Comparison of ENCODE assay signal across 7 mouse cellular contexts in genomic region chr15:99701999-99702900, GRCm38 (mm10). TPM values are rescaled to one million over a fixed set of nuclear protein-coding genes. Genes with fewer than 3 reads are reported as not detected.
DNase-seq lines count a peak whose midpoint lies in the region; ATAC-seq lines count a peak whose summit lies in the region.

Gene Smarcd1 (plus strand): TSS chr15:99702129.

- peak within 1 kb of the TSS; percentile 100 for H3K27ac ChIP-seq in embryonic facial prominence, embryonic 10.5 days (replicated peaks)
- H3K27ac ChIP-seq in limb, embryonic 10.5 days = peak within 1 kb of the TSS; percentile 99
- H3K27ac ChIP-seq in midbrain, embryonic 13.5 days = peak within 1 kb of the TSS; percentile 97

- under 1% methylated on average over 71 of the region's 71 CpGs for WGBS in embryonic facial prominence, embryonic 10.5 days
- under 1% methylated on average over 71 of the region's 71 CpGs for WGBS in limb, embryonic 10.5 days
- WGBS in midbrain, embryonic 13.5 days = 1% methylated on average over 52 of the region's 71 CpGs

- peak within 1 kb of the TSS; percentile 93 for H3K4me3 ChIP-seq in embryonic facial prominence, embryonic 10.5 days
- peak within 1 kb of the TSS; percentile 83 for H3K4me3 ChIP-seq in limb, embryonic 10.5 days
- peak within 1 kb of the TSS; percentile 85 for H3K4me3 ChIP-seq in midbrain, embryonic 13.5 days (replicated peaks)

- peak within 1 kb of the TSS; percentile 94 for H3K4me2 ChIP-seq in midbrain, embryonic 13.5 days (replicated peaks)

- peaks cover 39% of the 10 kb centered on the region for H3K36me3 ChIP-seq in embryonic facial prominence, embryonic 10.5 days (replicated peaks)
- peaks cover 40% of the 10 kb centered on the region for H3K36me3 ChIP-seq in limb, embryonic 10.5 days
- H3K36me3 ChIP-seq in midbrain, embryonic 13.5 days = peaks cover 56% of the 10 kb centered on the region

- H3K9me3 ChIP-seq in embryonic facial prominence, embryonic 10.5 days = no peaks in the 10 kb centered on the region
- no peaks in the 10 kb centered on the region for H3K9me3 ChIP-seq in limb, embryonic 10.5 days (replicated peaks)
- no peaks in the 10 kb centered on the region for H3K9me3 ChIP-seq in midbrain, embryonic 13.5 days

- peaks cover 48% of the 10 kb centered on the region for H3K4me1 ChIP-seq in embryonic facial prominence, embryonic 10.5 days
- peaks cover 33% of the 10 kb centered on the region for H3K4me1 ChIP-seq in limb, embryonic 10.5 days
- H3K4me1 ChIP-seq in midbrain, embryonic 13.5 days (replicated peaks) = peaks cover 32% of the 10 kb centered on the region

- peak within 1 kb of the TSS; percentile 98 for H3K9ac ChIP-seq in midbrain, embryonic 13.5 days (replicated peaks)

- H3K27me3 ChIP-seq in embryonic facial prominence, embryonic 10.5 days (replicated peaks; ENCODE audit: low read depth, poor library complexity, severe bottlenecking) = peaks cover 24% of the 10 kb centered on the region
- H3K27me3 ChIP-seq in limb, embryonic 10.5 days (ENCODE audit: low read depth, poor library complexity, severe bottlenecking) = peaks cover 24% of the 10 kb centered on the region
- peaks cover 3% of the 10 kb centered on the region; the same call in 1 of the 2 replicates for H3K27me3 ChIP-seq in midbrain, embryonic 13.5 days

- peak; percentile 91 for ATAC-seq in granulocyte monocyte progenitor cell, adult 5-6 weeks (replicated peaks; ENCODE audit: poor library complexity, severe bottlenecking)
- ATAC-seq in midbrain, embryonic 13.5 days = peak; percentile 97

- peak; percentile 98 for DNase-seq in adrenal gland, postnatal 10 days
- peak; percentile 98 for DNase-seq in embryonic facial prominence, embryonic 10.5 days (ENCODE audit: low spot score)
- peak; percentile 87 for DNase-seq in kidney, adult 11 months
- DNase-seq in limb, embryonic 10.5 days (ENCODE audit: low spot score) = peak; percentile 98
- peak; percentile 90 for DNase-seq in spleen, adult 12 weeks (ENCODE audit: low spot score)

RNA-seq across cellular contexts. Expression of gene Smarcd1, which starts in this region (rescaled TPM):
- 10 to 100 TPM; 47.1 to 49.6 TPM for total RNA-seq in adrenal gland, postnatal 10 days (2021)
- polyA plus RNA-seq in embryonic facial prominence, embryonic 10.5 days (2016; fragmentation: Nextera tagmentation; extraction: Ambion mirVana) = 83.3 and 89.1 TPM in 2 replicates
- total RNA-seq in granulocyte monocyte progenitor cell, adult 5-6 weeks (2014; fragmentation: Nextera tagmentation) = 29.8 and 34.7 TPM in 2 replicates
- 16.3 and 28.0 TPM in 2 replicates for total RNA-seq in granulocyte monocyte progenitor cell, adult 5-6 weeks (2017)
- polyA plus RNA-seq in limb, embryonic 10.5 days (2016; fragmentation: Nextera tagmentation; extraction: Ambion mirVana) = 84.0 and 85.8 TPM in 2 replicates
- 137 and 145 TPM in 2 replicates for polyA plus RNA-seq in midbrain, embryonic 13.5 days (2015; fragmentation: Nextera tagmentation; extraction: Ambion mirVana)

Comparison
In these comparisons a context has a peak if more than half of its experiments do, and no peak if none do; other contexts are left out.
1. Peak in every context shown above with its lines: DNase-seq, ATAC-seq, H3K4me3 ChIP-seq and H3K27ac ChIP-seq.